Mouse (Mus musculus): Measurements from ENCODE around the gene Asap2.

Gene Asap2

DNA sequence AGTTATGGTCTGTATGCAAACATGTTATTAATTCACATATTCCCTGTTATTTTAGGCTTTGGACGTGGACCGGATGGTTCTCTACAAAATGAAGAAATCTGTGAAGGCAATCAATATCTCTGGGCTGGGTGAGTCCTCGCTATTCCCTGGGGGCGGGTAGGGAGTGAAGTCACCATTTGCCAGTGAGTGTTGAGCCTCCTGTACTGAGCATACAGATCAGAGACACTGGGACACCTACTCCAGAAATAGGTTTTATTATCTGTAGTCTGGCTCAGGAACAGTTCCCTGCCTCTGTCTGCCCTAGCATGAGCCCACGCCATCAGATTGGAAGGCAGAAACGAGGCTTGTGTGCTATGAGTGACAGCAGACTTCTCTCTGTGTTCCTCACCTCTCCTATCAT lies 177.9 kb downstream of the Asap2 start:
- DNase-seq: no peak

GRCm38 (mm10) chr12:21171776-21172490 lies 181.7 kb downstream of the Asap2 start:
- DNase-seq: peak; percentile 22

GRCm38 (mm10) chr12:21173847-21174412 lies 183.7 kb downstream of the Asap2 start:
- DNase-seq: no peak

DNA sequence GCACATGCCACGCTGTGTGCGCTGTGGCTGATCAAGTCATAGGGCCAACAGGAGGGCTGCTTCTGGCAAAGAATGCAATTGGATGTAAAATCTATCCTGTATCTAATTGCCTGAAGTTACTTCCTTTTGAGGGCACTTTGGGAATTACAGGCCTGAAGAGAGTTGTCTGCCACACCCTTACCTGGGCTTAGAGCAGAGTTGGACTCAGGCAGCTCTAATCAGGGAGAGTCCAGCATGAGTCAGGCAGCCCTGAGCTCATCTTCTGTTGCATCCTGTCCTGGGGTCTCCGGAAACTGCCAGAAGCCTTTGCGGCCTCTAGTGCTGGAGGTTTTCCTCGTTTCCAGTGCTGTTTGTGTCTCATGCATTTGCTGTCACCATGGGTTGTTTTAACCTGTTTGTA lies 186.1 kb downstream of the Asap2 start:
- DNase-seq: no peak

GRCm38 (mm10) chr12:21177123-21177698 lies 187.0 kb downstream of the Asap2 start:
- DNase-seq: no peak

- no peak for DNase-seq
Measured at GRCm38 (mm10) chr12:21180091-21180490, 189.8 kb downstream of the Asap2 start.

DNA sequence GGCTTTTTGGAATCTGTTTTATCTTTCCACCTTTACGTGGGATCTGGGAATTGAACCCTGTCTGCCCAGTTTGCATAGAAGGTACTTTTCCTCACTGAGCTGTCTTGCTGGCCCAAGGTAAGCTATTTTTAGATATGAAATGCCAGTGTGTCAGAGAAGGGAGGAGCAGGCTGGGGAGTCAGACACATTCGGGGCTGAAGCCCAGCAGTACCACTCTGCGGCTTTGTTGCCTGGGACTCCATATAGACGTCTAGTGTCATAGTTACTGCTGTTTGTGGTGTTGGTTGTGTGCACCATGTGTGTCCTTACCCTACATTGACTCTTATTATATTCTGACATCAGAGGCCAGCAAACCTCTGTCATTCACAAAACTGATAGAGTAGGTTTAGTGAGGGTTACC lies 192.5 kb downstream of the Asap2 start:
- no peak for DNase-seq

DNA sequence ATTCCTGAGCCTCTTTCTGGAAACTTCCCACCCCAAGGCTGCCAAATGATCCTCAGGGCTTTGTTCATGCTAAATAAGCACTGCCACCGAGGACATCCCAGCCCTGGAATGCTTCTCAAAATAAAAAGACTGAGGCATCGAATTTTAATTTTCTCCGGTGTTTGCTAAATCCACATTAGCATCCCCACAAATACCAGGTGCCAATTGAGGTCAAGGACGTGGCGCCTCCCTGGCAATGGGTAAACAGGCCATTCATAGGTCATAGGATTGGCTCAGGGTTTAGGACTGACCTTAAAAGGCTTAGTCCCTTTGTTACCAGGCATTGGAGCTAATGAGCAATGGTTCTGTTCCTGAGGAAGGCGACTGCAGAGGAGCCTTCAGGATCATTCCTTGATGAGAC lies 193.1 kb downstream of the Asap2 start:
- no peak for DNase-seq

DNA sequence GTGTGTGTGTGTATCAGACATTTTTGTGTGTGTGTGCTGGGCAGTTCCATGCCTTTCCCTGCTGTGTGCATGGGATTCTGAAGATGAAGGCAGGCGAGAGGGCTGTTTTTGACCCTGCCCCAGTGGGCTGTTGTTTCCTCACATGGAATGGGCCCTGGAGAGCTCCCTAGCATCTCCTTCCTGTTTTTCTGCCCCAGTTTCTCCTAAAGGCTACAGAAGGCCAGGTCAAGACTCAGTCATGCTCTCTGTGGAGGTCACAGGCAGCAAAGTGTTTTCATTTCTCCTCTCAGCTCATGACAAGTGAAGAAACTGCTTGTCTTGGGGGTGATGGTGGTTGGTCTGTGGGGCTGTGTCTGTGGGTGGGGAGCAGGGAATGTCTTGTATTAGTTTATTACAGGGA lies 195.9 kb downstream of the Asap2 start:
- DNase-seq: peak; percentile 22

GRCm38 (mm10) chr12:21188880-21189279 lies 198.6 kb downstream of the Asap2 start:
- peak; percentile 66 for DNase-seq

GRCm38 (mm10) chr12:21191546-21191945 lies 201.3 kb downstream of the Asap2 start:
- DNase-seq: no peak

DNA sequence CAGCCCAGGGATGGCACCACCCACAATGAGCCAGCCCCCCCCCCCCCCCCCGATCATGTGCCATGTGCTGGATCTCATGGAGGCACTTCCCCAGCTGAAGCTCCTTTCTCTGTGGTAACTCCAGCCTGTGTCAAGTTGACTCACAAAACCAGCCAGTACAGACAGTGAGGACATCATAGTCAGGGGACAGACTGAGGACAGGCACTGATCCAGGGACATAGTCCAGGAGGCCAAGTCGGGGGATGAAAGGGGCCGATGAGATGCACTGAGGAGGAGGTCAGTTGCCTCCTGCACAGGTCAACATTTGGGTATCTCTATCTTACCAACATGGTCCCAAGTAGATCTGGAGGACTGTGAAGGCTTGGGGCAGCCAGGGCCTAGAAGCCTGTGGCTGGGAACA lies 205.2 kb downstream of the Asap2 start:
- DNase-seq: no peak

DNA sequence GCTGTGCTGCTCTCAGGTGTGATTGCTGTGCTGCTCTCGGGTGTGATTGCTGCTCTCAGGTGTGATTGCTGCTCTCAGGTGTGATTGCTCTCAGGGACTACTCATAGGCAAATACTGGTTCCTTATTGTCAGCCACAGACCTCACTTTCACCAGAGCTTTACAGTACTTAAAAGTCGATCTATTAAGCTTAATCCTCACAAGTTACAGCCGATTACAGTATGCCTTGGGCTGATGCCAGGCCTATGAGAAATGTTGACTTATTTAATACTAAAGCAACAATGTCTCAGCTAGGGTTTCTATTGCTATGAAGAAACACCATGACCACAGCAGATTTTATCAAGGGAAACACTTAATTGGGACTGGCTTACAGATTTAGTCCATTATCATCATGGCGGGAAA lies 206.2 kb downstream of the Asap2 start:
- DNase-seq: no peak

DNA sequence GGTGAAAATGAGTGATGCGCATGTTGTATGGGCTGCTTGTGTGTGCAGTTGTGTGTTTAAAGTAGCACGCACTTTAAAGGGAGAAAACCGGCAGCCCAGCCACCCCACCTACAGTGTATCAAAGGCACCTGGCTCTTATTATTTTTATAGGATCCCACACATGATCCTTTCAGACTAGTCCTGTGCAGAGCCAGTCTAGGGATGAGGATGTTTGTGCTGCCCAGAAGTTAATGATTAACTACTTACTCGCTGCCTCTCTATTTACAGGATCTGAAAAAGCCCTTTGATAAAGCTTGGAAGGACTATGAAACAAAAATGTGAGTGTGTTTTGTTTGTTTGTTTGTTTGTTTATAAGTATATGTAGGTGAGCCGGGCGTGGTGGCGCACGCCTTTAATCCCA lies 210.4 kb downstream of the Asap2 start:
- no peak for DNase-seq

GRCm38 (mm10) chr12:21201485-21202269 lies 211.4 kb downstream of the Asap2 start:
- DNase-seq: no peak

DNA sequence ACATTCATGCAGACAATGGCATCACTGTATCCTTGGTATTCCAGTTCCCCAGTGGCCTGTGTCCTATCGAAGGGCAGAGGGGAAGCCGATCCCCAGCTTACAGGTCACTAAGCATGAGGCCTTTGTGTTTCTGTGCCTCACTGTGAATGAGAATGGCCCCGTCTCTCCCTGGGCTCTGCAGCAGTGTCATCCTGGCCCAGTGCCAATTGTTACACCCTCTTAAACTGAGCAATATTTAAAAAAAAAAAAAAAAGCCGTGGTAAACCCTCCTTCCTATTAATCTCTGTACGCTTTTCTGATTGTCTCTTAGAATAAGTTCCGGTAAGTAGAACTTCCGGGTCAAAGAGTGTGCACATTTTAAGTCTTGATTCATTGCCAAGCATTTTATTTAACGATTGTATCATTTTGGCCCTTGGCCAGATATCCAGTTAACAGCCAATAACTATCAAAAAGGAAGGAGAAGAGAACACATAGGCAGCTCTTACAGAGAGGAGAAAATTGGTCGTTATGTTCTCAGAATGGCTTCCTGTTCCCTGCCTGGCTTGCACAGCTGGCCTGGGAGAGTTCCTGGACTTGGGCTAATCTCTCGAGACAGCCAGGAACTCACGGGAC lies 214.5 kb downstream of the Asap2 start:
- DNase-seq: peak; percentile 85

- no peak for DNase-seq
Measured at GRCm38 (mm10) chr12:21205799-21206198, 215.5 kb downstream of the Asap2 start.

DNA sequence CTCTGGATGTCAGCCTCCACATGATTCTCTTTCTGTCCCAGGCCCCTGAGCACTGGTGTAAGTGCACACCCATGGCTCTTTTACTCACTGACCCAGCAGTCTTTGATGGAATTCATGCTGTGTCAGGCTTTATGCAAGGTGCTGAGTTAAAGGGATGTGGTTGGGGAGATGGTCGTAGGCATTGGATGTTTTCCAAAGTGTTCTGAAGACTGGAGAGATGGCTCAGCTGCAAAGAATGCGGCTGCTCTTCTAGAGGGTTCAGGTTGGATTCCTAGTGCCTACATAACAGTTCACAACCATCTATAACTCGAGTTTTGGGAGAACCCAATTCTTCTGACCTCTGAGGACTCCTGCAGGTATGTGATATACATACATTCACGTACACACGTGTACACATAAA lies 217.2 kb downstream of the Asap2 start:
- DNase-seq: no peak

DNA sequence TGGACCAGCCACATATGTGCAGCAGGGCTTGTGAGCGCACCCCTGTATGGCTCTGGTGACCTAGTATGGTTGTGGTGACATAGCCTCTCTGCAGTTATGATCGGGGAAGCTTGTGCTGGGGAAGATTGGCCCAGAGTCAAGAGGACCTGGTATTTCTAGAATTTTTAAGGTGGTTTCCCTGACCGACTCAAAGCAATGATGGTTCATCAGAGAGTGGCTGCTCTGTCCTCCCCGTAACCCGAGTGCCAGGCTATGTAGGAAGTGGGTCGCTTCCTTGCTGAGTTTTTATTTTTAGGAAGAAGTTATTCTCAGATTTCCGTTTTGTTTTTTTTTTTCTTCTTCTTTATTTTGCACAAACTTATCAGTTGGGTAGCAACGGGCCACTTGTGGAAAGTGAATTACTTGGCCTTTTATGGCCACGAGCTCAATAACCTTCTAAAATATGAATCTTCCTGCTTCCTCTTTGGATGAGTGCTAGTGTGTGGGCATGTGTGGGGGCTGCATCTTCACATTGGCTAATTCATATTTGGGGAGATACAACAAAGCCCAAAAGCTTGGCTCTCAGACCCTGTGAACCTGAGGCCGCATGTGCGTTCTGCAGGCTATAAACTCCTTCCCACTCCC lies 218.0 kb downstream of the Asap2 start:
- DNase-seq: no peak

DNA sequence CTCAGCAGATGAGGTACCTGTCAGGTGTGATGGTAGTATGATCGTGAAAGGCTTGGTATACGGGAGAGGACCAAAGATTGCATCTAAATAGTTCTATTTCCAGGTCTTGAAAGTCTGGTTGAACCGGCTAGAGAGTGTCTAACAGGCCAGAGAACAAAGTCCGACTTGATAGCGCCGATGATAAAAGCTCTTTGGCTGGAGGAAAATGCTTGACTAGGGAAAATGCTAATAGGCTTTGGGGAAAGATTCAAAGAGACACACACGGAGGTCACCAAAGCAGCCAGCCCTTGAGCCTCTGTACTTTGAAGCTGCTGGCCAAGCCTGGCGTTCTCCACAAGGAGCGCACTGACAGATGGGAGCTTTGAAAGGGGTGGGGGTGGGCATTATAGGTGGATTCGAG lies 219.0 kb downstream of the Asap2 start:
- no peak for DNase-seq

DNA sequence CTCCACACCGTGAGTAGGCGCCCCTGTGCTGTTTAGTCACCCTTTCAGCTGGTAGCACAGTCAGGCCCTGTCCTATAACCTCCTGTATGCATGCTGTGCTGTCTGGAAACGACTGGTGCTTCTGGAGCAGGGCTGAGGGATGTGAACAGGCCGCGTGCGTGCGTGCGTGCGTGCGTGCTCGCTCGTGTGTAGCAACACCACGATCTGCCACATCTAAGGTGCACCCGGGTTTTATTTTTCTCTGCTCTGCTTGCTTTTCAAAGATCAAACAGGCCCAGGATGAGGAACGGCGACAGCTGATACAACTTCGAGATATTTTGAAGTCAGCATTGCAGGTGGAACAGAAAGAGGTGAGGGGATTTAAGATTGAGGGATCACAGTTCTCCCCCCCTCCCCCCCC lies 222.6 kb downstream of the Asap2 start:
- no peak for DNase-seq

DNA sequence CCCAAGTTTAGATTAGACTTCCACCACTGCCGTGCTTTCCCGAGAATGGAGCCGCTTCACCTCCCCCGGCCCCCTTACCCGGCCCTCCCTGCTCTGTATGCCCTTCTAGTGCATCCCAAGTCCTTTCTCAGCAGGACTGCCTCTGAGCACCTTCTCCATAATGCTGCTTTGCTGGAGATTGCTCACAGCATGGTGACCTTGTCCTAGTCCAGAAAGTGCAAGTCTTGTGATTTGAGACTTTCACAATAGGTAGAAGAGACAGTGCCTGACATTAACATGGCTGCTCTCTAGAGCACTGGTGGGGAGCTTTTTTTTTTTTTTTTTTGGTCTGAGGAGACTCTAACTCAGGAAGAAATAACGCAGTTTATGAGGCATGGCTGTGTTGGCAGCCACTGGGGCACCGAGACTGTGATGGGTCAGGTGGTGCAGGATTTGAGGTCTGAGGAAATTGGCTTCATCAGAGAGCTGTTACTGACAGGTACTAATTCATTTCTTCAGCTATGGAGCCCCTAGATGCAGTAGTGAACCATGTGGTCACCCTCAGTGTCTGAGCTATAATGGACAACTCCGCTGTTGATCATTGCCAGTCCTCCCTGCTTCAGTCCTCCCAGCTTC lies 224.4 kb downstream of the Asap2 start:
- no peak for DNase-seq
